Mouse (Mus musculus): ENCODE data around the gene Rab7. TPM values are rescaled to one million over a fixed set of nuclear protein-coding genes. Genes with fewer than 3 reads are reported as not detected.

The Rab7 gene
- polyA plus RNA-seq, 1 experiment from 2014 or later: 238 TPM

DNA sequence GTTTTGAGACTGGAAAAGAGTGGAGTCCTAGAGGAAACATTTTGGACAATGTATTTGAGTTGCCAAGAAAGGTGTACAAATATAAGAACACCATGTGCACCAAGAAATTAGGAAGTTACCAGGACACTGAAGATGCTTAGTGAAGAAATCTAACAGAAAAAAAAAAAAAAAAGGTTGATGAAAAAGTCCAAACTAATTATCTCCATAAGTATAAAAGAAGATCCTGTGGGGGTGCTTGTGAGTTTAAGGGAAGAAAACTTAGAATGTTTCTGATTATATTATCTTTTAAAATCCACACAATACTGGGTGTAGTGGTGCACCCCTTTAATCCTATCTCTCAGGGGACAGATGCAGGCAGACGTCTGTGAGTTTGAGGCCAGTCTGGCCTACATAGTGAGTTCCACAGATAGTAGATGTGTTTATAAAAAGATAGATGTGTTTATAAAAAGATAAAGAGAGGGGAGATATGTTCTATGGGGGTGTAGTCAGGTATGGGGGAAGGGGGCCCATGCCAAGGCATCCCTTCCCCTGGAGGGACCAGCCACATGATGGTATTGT is 31.0 kb upstream of the Rab7 start:
- DNase-seq (ENCODE audit: low spot score) (no peak), ATAC-seq (replicated peaks; ENCODE audit: low FRiP score, low read depth) (no peak)
- WGBS: 82% methylated on average over 1 of the region's 1 CpGs
- H3K9me3 ChIP-seq (replicated peaks; ENCODE audit: low read length): no peaks in the 10 kb centered on the region
- H3K27me3 ChIP-seq (ENCODE audit: insufficient read depth, low read length): no peaks in the 10 kb centered on the region
- H3K9ac ChIP-seq (ENCODE audit: low read depth, low read length): no peak overlapping the region
- H3K4me3 ChIP-seq (replicated peaks; ENCODE audit: low read depth, low read length): no peak overlapping the region
- H3K36me3 ChIP-seq (ENCODE audit: insufficient read depth, low read length): no peaks in the 10 kb centered on the region
- no peaks in the 10 kb centered on the region for H3K4me1 ChIP-seq (replicated peaks; ENCODE audit: insufficient read depth, low read length)
- peak overlapping the region; percentile 70; the same call in 1 of the 2 replicates for H3K4me2 ChIP-seq (ENCODE audit: low read length)
- H3K27ac ChIP-seq: no peak overlapping the region
- TF ChIP-seq CTCF (IDR thresholded peaks at IDR 0.05; ENCODE audit: low read depth): no peak

DNA sequence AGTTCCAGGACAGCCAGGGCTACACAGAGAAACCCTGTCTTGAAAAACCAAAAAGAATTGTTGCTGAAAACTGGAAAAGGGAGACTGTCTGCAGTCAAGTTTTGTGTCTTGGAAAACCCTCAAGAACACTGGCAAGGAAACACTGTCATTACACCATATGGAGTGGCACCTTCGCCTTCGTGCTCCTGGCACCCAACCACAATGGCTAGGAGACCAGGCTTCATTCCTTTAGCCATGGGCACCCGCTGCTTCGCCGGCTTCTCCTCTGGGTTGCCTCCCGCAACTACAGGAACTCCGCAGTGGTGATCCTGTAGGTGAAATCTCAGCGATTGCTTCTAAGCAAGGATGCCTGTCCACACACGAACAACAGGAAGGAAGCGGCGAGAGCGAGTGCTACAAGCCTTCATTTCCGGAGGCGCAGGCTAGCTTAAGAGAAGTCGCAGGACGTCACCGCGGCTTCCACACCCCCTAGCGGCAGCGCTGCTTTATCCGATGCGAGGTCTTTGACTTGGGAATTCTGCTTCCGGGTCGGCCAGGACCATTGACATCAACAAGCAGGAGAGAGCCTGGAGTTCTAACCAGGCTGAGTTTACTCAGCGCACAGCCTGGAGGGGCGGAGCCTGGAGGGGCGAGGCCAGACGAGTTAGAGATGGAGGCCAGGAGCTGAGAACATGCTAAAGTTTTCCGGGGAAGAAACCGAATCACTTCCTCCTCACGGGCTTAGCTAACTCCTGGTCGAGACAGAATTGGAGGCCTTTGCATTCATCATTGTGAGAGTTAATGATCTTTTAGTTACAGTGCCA is 29.9 kb upstream of the Rab7 start:
- Histone ChIP-seq H3K36me3 (ENCODE audit: insufficient read depth, low read length) (no peaks in the 10 kb centered on the region), H3K4me2 (ENCODE audit: low read length) (peak overlapping the region; percentile 70), H3K9ac (ENCODE audit: low read depth, low read length) (peak overlapping the region; percentile 64), H3K4me1 (replicated peaks; ENCODE audit: insufficient read depth, low read length) (no peaks in the 10 kb centered on the region), H3K4me3 (replicated peaks; ENCODE audit: low read depth, low read length) (peak overlapping the region; percentile 28), H3K27ac (peak overlapping the region; percentile 92), H3K9me3 (replicated peaks; ENCODE audit: low read length) (no peaks in the 10 kb centered on the region), H3K27me3 (ENCODE audit: insufficient read depth, low read length) (no peaks in the 10 kb centered on the region)
- WGBS: 4% methylated on average over 32 of the region's 32 CpGs
- peak; percentile 96 for ATAC-seq (replicated peaks; ENCODE audit: low FRiP score, low read depth)
- peak; percentile 91 for TF ChIP-seq CTCF (IDR thresholded peaks at IDR 0.05; ENCODE audit: low read depth)
- peak; percentile 99 for DNase-seq (ENCODE audit: low spot score)

DNA sequence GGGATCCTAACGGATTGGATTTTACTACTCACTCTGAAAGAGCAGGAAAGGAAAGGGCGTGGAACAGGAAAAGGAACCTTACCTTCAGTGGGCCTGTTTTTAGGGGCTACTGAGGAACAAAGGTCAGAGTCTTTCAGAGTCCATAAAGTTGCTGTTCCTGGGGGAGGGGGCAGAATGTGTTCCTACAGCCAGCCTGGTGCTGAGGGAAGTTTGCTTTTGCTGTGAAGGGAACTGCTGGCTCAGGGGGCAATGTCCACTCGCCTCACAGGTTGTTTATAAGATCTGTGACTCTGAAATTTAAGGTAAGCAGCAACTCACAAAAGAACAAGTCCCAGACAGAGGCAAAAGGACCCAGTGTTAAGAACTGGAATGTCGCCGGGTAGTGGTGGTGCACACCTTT is 26.1 kb upstream of the Rab7 start:
- no peak overlapping the region for H3K9ac ChIP-seq (ENCODE audit: low read depth, low read length)
- no peaks in the 10 kb centered on the region for H3K27me3 ChIP-seq (ENCODE audit: insufficient read depth, low read length)
- no peaks in the 10 kb centered on the region for H3K4me1 ChIP-seq (replicated peaks; ENCODE audit: insufficient read depth, low read length)
- no peaks in the 10 kb centered on the region for H3K9me3 ChIP-seq (replicated peaks; ENCODE audit: low read length)
- 0 out of 2 replicates have a peak overlapping the region, but pooled peaks have one; percentile 15 for H3K27ac ChIP-seq
- no peaks in the 10 kb centered on the region for H3K36me3 ChIP-seq (ENCODE audit: insufficient read depth, low read length)
- TF ChIP-seq CTCF (IDR thresholded peaks at IDR 0.05; ENCODE audit: low read depth): no peak
- DNase-seq (ENCODE audit: low spot score) (peak; percentile 28), ATAC-seq (replicated peaks; ENCODE audit: low FRiP score, low read depth) (peak; percentile 38; the same call in 1 of the 2 replicates)
- WGBS: 53% methylated on average over 5 of the region's 5 CpGs
- H3K4me3 ChIP-seq (replicated peaks; ENCODE audit: low read depth, low read length): no peak overlapping the region
- no peak overlapping the region for H3K4me2 ChIP-seq (ENCODE audit: low read length)

DNA sequence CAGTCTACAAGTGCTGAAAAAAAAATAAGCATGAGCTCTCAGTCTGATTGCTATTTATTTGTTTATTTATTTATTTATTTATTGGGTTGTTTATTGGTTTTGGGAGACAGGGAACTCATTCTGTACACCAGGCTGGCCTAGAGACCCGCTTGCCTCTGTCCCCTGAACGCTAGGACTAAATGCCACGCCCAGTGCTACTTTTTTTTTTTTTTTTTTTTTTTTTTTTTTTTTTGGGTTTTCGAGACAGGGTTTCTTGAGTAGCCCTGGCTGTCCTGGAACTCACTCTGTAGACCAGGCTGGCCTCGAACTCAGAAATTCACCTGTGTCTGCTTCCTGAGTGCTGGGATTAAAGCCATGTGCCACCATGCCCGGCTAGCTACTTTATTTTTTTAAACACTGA is 25.4 kb upstream of the Rab7 start:
- 76% methylated on average over 6 of the region's 6 CpGs for WGBS
- H3K36me3 ChIP-seq (ENCODE audit: insufficient read depth, low read length): no peaks in the 10 kb centered on the region
- no peaks in the 10 kb centered on the region for H3K4me1 ChIP-seq (replicated peaks; ENCODE audit: insufficient read depth, low read length)
- no peaks in the 10 kb centered on the region for H3K9me3 ChIP-seq (replicated peaks; ENCODE audit: low read length)
- ATAC-seq (replicated peaks; ENCODE audit: low FRiP score, low read depth): no peak
- no peak for DNase-seq (ENCODE audit: low spot score)
- H3K9ac ChIP-seq (ENCODE audit: low read depth, low read length): no peak overlapping the region
- no peak overlapping the region for H3K27ac ChIP-seq
- no peak for TF ChIP-seq CTCF (IDR thresholded peaks at IDR 0.05; ENCODE audit: low read depth)
- H3K4me3 ChIP-seq (replicated peaks; ENCODE audit: low read depth, low read length): no peak overlapping the region
- no peak overlapping the region for H3K4me2 ChIP-seq (ENCODE audit: low read length)
- no peaks in the 10 kb centered on the region for H3K27me3 ChIP-seq (ENCODE audit: insufficient read depth, low read length)

DNA sequence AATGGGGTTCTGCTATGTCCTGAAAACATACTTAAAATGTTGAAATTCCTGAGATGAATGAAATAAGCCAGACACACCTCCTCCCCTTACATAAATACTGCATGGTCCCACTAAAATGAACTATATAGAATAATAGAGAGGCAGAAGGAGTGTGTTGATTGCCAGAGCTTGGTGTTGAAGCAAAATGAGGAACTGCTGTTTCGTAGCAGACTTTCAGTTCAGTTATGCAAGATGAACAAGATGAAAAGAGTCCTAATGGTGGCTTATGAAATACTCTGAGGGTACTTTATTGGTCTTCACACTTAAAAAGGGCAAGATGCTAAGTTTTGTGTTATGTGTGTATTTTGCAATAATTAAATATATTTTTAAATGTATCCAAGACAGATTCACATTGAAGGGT is 23.7 kb upstream of the Rab7 start:
- H3K4me3 ChIP-seq (replicated peaks; ENCODE audit: low read depth, low read length): no peak overlapping the region
- WGBS: 85% methylated on average over 1 of the region's 1 CpGs
- no peaks in the 10 kb centered on the region for H3K36me3 ChIP-seq (ENCODE audit: insufficient read depth, low read length)
- no peak for TF ChIP-seq CTCF (IDR thresholded peaks at IDR 0.05; ENCODE audit: low read depth)
- no peaks in the 10 kb centered on the region for H3K4me1 ChIP-seq (replicated peaks; ENCODE audit: insufficient read depth, low read length)
- no peak overlapping the region for H3K9ac ChIP-seq (ENCODE audit: low read depth, low read length)
- ATAC-seq (replicated peaks; ENCODE audit: low FRiP score, low read depth): no peak
- no peak overlapping the region for H3K27ac ChIP-seq
- DNase-seq (ENCODE audit: low spot score): no peak
- no peaks in the 10 kb centered on the region for H3K27me3 ChIP-seq (ENCODE audit: insufficient read depth, low read length)
- H3K9me3 ChIP-seq (replicated peaks; ENCODE audit: low read length): no peaks in the 10 kb centered on the region
- H3K4me2 ChIP-seq (ENCODE audit: low read length): no peak overlapping the region

DNA sequence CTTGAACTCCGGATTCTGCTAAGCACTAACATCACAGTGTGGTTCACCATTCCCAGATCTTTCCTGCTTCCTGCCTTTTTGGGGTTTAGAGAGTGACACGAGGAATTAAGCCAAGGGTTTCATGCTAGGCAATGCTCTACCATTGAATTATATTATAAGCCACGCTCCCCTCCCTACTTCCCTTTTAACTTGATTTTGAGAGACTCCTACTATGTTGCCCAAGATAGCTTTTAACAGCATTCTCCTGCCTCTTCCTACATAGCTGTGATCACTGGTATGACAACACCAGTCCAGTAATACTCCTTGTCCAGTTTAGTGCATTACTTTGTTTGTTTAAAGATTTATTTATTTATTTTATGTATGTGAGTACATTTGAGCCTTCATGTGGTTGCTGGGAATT is 22.7 kb upstream of the Rab7 start:
- Histone ChIP-seq H3K4me1 (replicated peaks; ENCODE audit: insufficient read depth, low read length) (no peaks in the 10 kb centered on the region), H3K4me3 (replicated peaks; ENCODE audit: low read depth, low read length) (no peak overlapping the region), H3K9ac (ENCODE audit: low read depth, low read length) (no peak overlapping the region), H3K4me2 (ENCODE audit: low read length) (no peak overlapping the region), H3K27me3 (ENCODE audit: insufficient read depth, low read length) (no peaks in the 10 kb centered on the region), H3K27ac (no peak overlapping the region), H3K9me3 (replicated peaks; ENCODE audit: low read length) (no peaks in the 10 kb centered on the region), H3K36me3 (ENCODE audit: insufficient read depth, low read length) (no peaks in the 10 kb centered on the region)
- no peak for TF ChIP-seq CTCF (IDR thresholded peaks at IDR 0.05; ENCODE audit: low read depth)
- DNase-seq (ENCODE audit: low spot score) (no peak), ATAC-seq (replicated peaks; ENCODE audit: low FRiP score, low read depth) (no peak)
- 56% methylated on average over 3 of the region's 3 CpGs for WGBS

Measured in kidney, postnatal 0 days (tissue).